Comparison of ENCODE assay signal across 21 mouse cellular contexts in genomic region chr2:160723613-160724375, GRCm38 (mm10). TPM values are rescaled to one million over a fixed set of nuclear protein-coding genes. Genes with fewer than 3 reads are reported as not detected.
A peak's percentile ranks its signal among the peaks of the same experiment; 100 is the strongest.
DNase-seq lines count a peak whose midpoint lies in the region; ATAC-seq and TF ChIP-seq lines count a peak whose summit lies in the region.
"Had no signal": no experiment of that assay in that cellular context is flagged by ENCODE, and none has a peak within 500 bp of the region (broad histone marks: within the 10 kb centered on the region; RNA-seq: fewer than 3 reads in every experiment).

No protein-coding gene starts in this region.

- intact Hi-C loops in left cerebral cortex, adult 2 months (cut with DNase I) = no loop called here

- H3K27ac ChIP-seq in left cerebral cortex, adult 2 months = no peak overlapping the region
- H3K27ac ChIP-seq: embryonic facial prominence, embryonic 13.5 days; hindbrain, embryonic 12.5 days had no signal

- no peak overlapping the region for H3K4me3 ChIP-seq in left cerebral cortex, adult 2 months
- H3K4me3 ChIP-seq: embryonic facial prominence, embryonic 13.5 days; hindbrain, embryonic 12.5 days had no signal

- ATAC-seq in granulocyte monocyte progenitor cell, adult 5-6 weeks (replicated peaks; ENCODE audit: poor library complexity, severe bottlenecking) = peak; percentile 34; the same call in 1 of the 2 replicates
- ATAC-seq: CD4-positive, CD25-positive, alpha-beta regulatory T cell, adult 4 months; forebrain, embryonic 14.5 days; hindbrain, embryonic 16.5 days; inflammation-experienced regulatory T-cells, adult 6 months had no signal

- DNase-seq in left cerebral cortex, adult 2 months (ENCODE audit: extremely low spot score in 1 of 2, low spot score in 2 of 2) = peak; percentile 5 to 6
- no peak for DNase-seq in left cerebral cortex, adult 18-20 months (ENCODE audit: low spot score in 2 of 2)
- DNase-seq in spleen, postnatal 4 days (ENCODE audit: low spot score in 2 of 2) = peak; percentile 5 to 50
- no peak for DNase-seq in spleen, postnatal 36 days (ENCODE audit: low spot score in 2 of 2)
- DNase-seq in urinary bladder, postnatal 36 days (ENCODE audit: low spot score in 2 of 2) = no peak
- no peak for DNase-seq in layer of hippocampus, postnatal 14 days (ENCODE audit: low spot score in 2 of 2)
- DNase-seq: adrenal gland, adult 8-10 months; adrenal gland, postnatal 36 days; B cell, adult 2 months; cerebellum, adult 8-10 months; cerebellum, postnatal 25 days; gastrocnemius, postnatal 36 days; heart, postnatal 10 days; heart, postnatal 4 days had no signal

- no peak for TF ChIP-seq CTCF in left cerebral cortex, adult 2 months (IDR thresholded peaks at IDR 0.05)

RNA-seq across cellular contexts. Expression of gene Plcg1, which starts 7.3 kb away (rescaled TPM):
- 100 to 1,000 TPM; 117 to 123 TPM for total RNA-seq in left cerebral cortex, adult 2 months (2021)
- 100 to 1,000 TPM; 109 to 113 TPM for total RNA-seq in left cerebral cortex, adult 18-20 months (2021)
- 22.9 and 27.0 TPM in 2 replicates for total RNA-seq in granulocyte monocyte progenitor cell, adult 5-6 weeks (2014; fragmentation: Nextera tagmentation)
- 16.5 and 17.8 TPM in 2 replicates for total RNA-seq in granulocyte monocyte progenitor cell, adult 5-6 weeks (2017)
- total RNA-seq in layer of hippocampus, postnatal 14 days (2021) = 100 to 1,000 TPM; 109 to 114 TPM

Comparison
In these comparisons a context has a peak if more than half of its experiments do, and no peak if none do; other contexts are left out.
1. DNase-seq: peak in left cerebral cortex, adult 2 months (2 of 2) and spleen, postnatal 4 days (2 of 2); none in left cerebral cortex, adult 18-20 months (0 of 2), spleen, postnatal 36 days (0 of 2), urinary bladder, postnatal 36 days (0 of 2) and layer of hippocampus, postnatal 14 days (0 of 2).